Mouse (Mus musculus): ENCODE measurements around the gene Ebf1. TPM values are rescaled to one million over a fixed set of nuclear protein-coding genes. Genes with fewer than 3 reads are reported as not detected.

Ebf1 gene
- total and polyA plus RNA-seq, 3 experiments, result 13.8 to 37.0 (median 25.3) TPM

- no peak for DNase-seq
Observed at GRCm38 (mm10) chr11:45055744-45056610, 438.9 kb downstream of the Ebf1 start.

Other genes starting within 250 kb of the Ebf1 start
- not detected for gene Il12b, start 217.3 kb upstream of the Ebf1 start, total RNA-seq (2021)
- not detected in 2 replicates for gene Il12b, start 217.3 kb upstream of the Ebf1 start, polyA plus RNA-seq (2012; rRNA removed)
- 10 to 100 TPM; 34.3 to 47.8 TPM for gene Ublcp1, start 146.8 kb upstream of the Ebf1 start, total RNA-seq (2021)
- gene Ublcp1, start 146.8 kb upstream of the Ebf1 start, polyA plus RNA-seq (2012; rRNA removed), result 1.6 and 2.3 TPM in 2 replicates
- gene Rnf145, start 98.4 kb upstream of the Ebf1 start, total RNA-seq (2021), result 10 to 100 TPM; 62.2 to 75.5 TPM
- 204 and 238 TPM in 2 replicates for gene Rnf145, start 98.4 kb upstream of the Ebf1 start, polyA plus RNA-seq (2012; rRNA removed)

Measured in adrenal gland, adult 2 months (tissue).